9 mouse cellular contexts compared by ENCODE assay signal in genomic region chr4:129120520-129121445, GRCm38 (mm10). TPM values are rescaled to one million over a fixed set of nuclear protein-coding genes. Genes with fewer than 3 reads are reported as not detected.
DNase-seq lines count a peak whose midpoint lies in the region; ATAC-seq and TF ChIP-seq lines count a peak whose summit lies in the region.
"Had no signal": no experiment of that assay in that cellular context is flagged by ENCODE, and none has a peak within 500 bp of the region (broad histone marks: within the 10 kb centered on the region; RNA-seq: fewer than 3 reads in every experiment).

No protein-coding gene starts in this region.

- peak overlapping the region; percentile 85 for H3K4me2 ChIP-seq in heart, embryonic 12.5 days
- peak overlapping the region; percentile 94 for H3K4me2 ChIP-seq in kidney, embryonic 16.5 days (replicated peaks; ENCODE audit: low read depth, low read length)
- peak overlapping the region; percentile 63 for H3K4me2 ChIP-seq in liver, postnatal 0 days (ENCODE audit: low read depth, low read length)
- H3K4me2 ChIP-seq in neural tube, embryonic 12.5 days (replicated peaks), result peak overlapping the region; percentile 95

- TF ChIP-seq EP300 in liver, postnatal 0 days (IDR thresholded peaks at IDR 0.05; ENCODE audit: low read depth), result no peak

- 1% methylated on average over 51 of the region's 59 CpGs for WGBS in heart, embryonic 12.5 days
- 1% methylated on average over 56 of the region's 59 CpGs for WGBS in kidney, embryonic 16.5 days
- WGBS in liver, postnatal 0 days (ENCODE audit: insufficient replicate concordance), result 2% methylated on average over 34 of the region's 59 CpGs
- WGBS in neural tube, embryonic 12.5 days, result under 1% methylated on average over 54 of the region's 59 CpGs
- 2% methylated on average over 54 of the region's 59 CpGs for WGBS in thymus, adult 2 months

- H3K36me3 ChIP-seq in heart, embryonic 12.5 days, result no peaks in the 10 kb centered on the region
- H3K36me3 ChIP-seq in kidney, embryonic 16.5 days (ENCODE audit: insufficient read depth, low read length), result no peaks in the 10 kb centered on the region
- no peaks in the 10 kb centered on the region for H3K36me3 ChIP-seq in liver, postnatal 0 days (replicated peaks; ENCODE audit: insufficient read depth, low read length)
- no peaks in the 10 kb centered on the region for H3K36me3 ChIP-seq in neural tube, embryonic 12.5 days
- no peaks in the 10 kb centered on the region for H3K36me3 ChIP-seq in thymus, adult 2 months (ENCODE audit: control insufficient read depth, insufficient read depth, low read length)

- no peaks in the 10 kb centered on the region for H3K9me3 ChIP-seq in heart, embryonic 12.5 days (replicated peaks)
- H3K9me3 ChIP-seq in kidney, embryonic 16.5 days (ENCODE audit: low read length), result no peaks in the 10 kb centered on the region
- no peaks in the 10 kb centered on the region for H3K9me3 ChIP-seq in liver, postnatal 0 days (ENCODE audit: low read length)
- no peaks in the 10 kb centered on the region for H3K9me3 ChIP-seq in neural tube, embryonic 12.5 days

- no peak overlapping the region for H3K9ac ChIP-seq in heart, embryonic 12.5 days
- no peak overlapping the region for H3K9ac ChIP-seq in kidney, embryonic 16.5 days (replicated peaks; ENCODE audit: low read length)
- no peak overlapping the region for H3K9ac ChIP-seq in liver, postnatal 0 days (replicated peaks)
- peak overlapping the region; percentile 65 for H3K9ac ChIP-seq in neural tube, embryonic 12.5 days

- H3K27me3 ChIP-seq in heart, embryonic 12.5 days (replicated peaks), result peaks cover 91% of the 10 kb centered on the region
- H3K27me3 ChIP-seq in kidney, embryonic 16.5 days (ENCODE audit: insufficient read depth, low read length), result peaks cover 30% of the 10 kb centered on the region
- H3K27me3 ChIP-seq in liver, postnatal 0 days (ENCODE audit: insufficient read depth, low read length), result peaks cover 71% of the 10 kb centered on the region
- H3K27me3 ChIP-seq in neural tube, embryonic 12.5 days (replicated peaks), result peaks cover 51% of the 10 kb centered on the region
- H3K27me3 ChIP-seq in thymus, adult 2 months (ENCODE audit: control insufficient read depth, insufficient read depth, low read length), result no peaks in the 10 kb centered on the region; the same call in 1 of the 2 replicates

- no peak overlapping the region for H3K27ac ChIP-seq in heart, embryonic 12.5 days (ENCODE audit: poor library complexity, severe bottlenecking)
- no peak overlapping the region for H3K27ac ChIP-seq in kidney, embryonic 16.5 days (ENCODE audit: low read length)
- H3K27ac ChIP-seq in liver, postnatal 0 days (ENCODE audit: low read depth), result no peak overlapping the region
- H3K27ac ChIP-seq in neural tube, embryonic 12.5 days, result no peak overlapping the region
- H3K27ac ChIP-seq in thymus, adult 2 months (ENCODE audit: control insufficient read depth, insufficient read depth, low read length), result no peak overlapping the region
- H3K27ac ChIP-seq: macrophage had no signal

- H3K4me1 ChIP-seq in heart, embryonic 12.5 days (replicated peaks), result peaks cover 20% of the 10 kb centered on the region
- peaks cover 27% of the 10 kb centered on the region for H3K4me1 ChIP-seq in kidney, embryonic 16.5 days (ENCODE audit: insufficient read depth, low read length)
- H3K4me1 ChIP-seq in liver, postnatal 0 days (ENCODE audit: insufficient read depth), result peaks cover 7% of the 10 kb centered on the region; the same call in 1 of the 2 replicates
- peaks cover 30% of the 10 kb centered on the region for H3K4me1 ChIP-seq in neural tube, embryonic 12.5 days
- H3K4me1 ChIP-seq in thymus, adult 2 months (replicated peaks; ENCODE audit: control insufficient read depth, insufficient read depth, low read length), result peaks cover 2% of the 10 kb centered on the region; the same call in 1 of the 2 replicates

- no peak for DNase-seq in heart, adult 11 months
- DNase-seq in liver, postnatal 0 days, result peak; percentile 82
- DNase-seq in thymus, adult 2 months, result peak; percentile 73

- ATAC-seq in heart, embryonic 12.5 days (ENCODE audit: insufficient number of reproducible peaks, low FRiP score), result peak; percentile 51
- peak; percentile 84 for ATAC-seq in common myeloid progenitor, adult 5-6 weeks (replicated peaks; ENCODE audit: low read depth, poor library complexity, severe bottlenecking)
- ATAC-seq in granulocyte monocyte progenitor cell, adult 5-6 weeks (replicated peaks; ENCODE audit: poor library complexity, severe bottlenecking), result peak; percentile 90
- ATAC-seq in kidney, embryonic 16.5 days (ENCODE audit: low FRiP score, low TSS enrichment), result peak; percentile 72
- peak; percentile 45 for ATAC-seq in liver, postnatal 0 days
- peak; percentile 47 for ATAC-seq in neural tube, embryonic 12.5 days (ENCODE audit: low FRiP score, low read depth)

- TF ChIP-seq CTCF in liver, postnatal 0 days (IDR thresholded peaks at IDR 0.05; ENCODE audit: low read depth), result peak; percentile 45
- TF ChIP-seq CTCF in thymus, adult 2 months (IDR thresholded peaks at IDR 0.05; ENCODE audit: borderline replicate concordance, control insufficient read depth, extremely low read depth, insufficient read depth, low read length, poor library complexity), result 0 out of 2 replicates have a peak, but pooled peaks have one; percentile 18

- peak overlapping the region; percentile 46 for H3K4me3 ChIP-seq in heart, embryonic 12.5 days
- H3K4me3 ChIP-seq in kidney, embryonic 16.5 days (ENCODE audit: low read length), result peak overlapping the region; percentile 53
- H3K4me3 ChIP-seq in liver, postnatal 0 days (ENCODE audit: low read depth, low read length), result peak overlapping the region; percentile 31
- peak overlapping the region; percentile 48 for H3K4me3 ChIP-seq in neural tube, embryonic 12.5 days
- H3K4me3 ChIP-seq in thymus, adult 2 months (ENCODE audit: control insufficient read depth, insufficient read depth, low read length), result no peak overlapping the region

- no peak for TF ChIP-seq POLR2A in thymus, adult 2 months (IDR thresholded peaks at IDR 0.05; ENCODE audit: control insufficient read depth, extremely low read depth, insufficient read depth, low read length, poor library complexity)

RNA-seq across cellular contexts. Expression of gene Hpca, which starts 1.1 kb away (rescaled TPM):
- 0.27 and 0.50 TPM in 2 replicates for polyA plus RNA-seq in heart, embryonic 12.5 days (2016; fragmentation: Nextera tagmentation; extraction: Ambion mirVana)
- total RNA-seq in common myeloid progenitor, adult 5-6 weeks (2017), result 0.41 TPM in 1 of 2 replicates, not detected in the other
- total RNA-seq in granulocyte monocyte progenitor cell, adult 5-6 weeks (2014; fragmentation: Nextera tagmentation), result not detected in 2 replicates
- not detected in 2 replicates for total RNA-seq in granulocyte monocyte progenitor cell, adult 5-6 weeks (2017)
- 1.6 and 2.2 TPM in 2 replicates for polyA plus RNA-seq in kidney, embryonic 16.5 days (2015; fragmentation: Nextera tagmentation; extraction: Ambion mirVana)
- 0.18 and 0.40 TPM in 2 replicates for polyA plus RNA-seq in liver, postnatal 0 days (2015; fragmentation: Nextera tagmentation; extraction: Ambion mirVana)
- 19.8 and 21.3 TPM in 2 replicates for polyA plus RNA-seq in neural tube, embryonic 12.5 days (2016; fragmentation: Nextera tagmentation; extraction: Ambion mirVana)
- 0.92 and 1.0 TPM in 2 replicates for polyA plus RNA-seq in thymus, adult 2 months (2012; rRNA removed)
- polyA plus RNA-seq: macrophage had no signal

RNA-seq across cellular contexts. Expression of gene Tmem54, which starts 15.4 kb away (rescaled TPM):
- 0.24 and 0.34 TPM in 2 replicates for polyA plus RNA-seq in heart, embryonic 12.5 days (2016; fragmentation: Nextera tagmentation; extraction: Ambion mirVana)
- total RNA-seq in common myeloid progenitor, adult 5-6 weeks (2017), result not detected in 2 replicates
- not detected in 2 replicates for total RNA-seq in granulocyte monocyte progenitor cell, adult 5-6 weeks (2014; fragmentation: Nextera tagmentation)
- total RNA-seq in granulocyte monocyte progenitor cell, adult 5-6 weeks (2017), result not detected in 2 replicates
- polyA plus RNA-seq in kidney, embryonic 16.5 days (2015; fragmentation: Nextera tagmentation; extraction: Ambion mirVana), result 11.5 and 14.5 TPM in 2 replicates
- polyA plus RNA-seq in liver, postnatal 0 days (2015; fragmentation: Nextera tagmentation; extraction: Ambion mirVana), result 0.26 TPM in 1 of 2 replicates, not detected in the other
- 0.68 and 0.79 TPM in 2 replicates for polyA plus RNA-seq in neural tube, embryonic 12.5 days (2016; fragmentation: Nextera tagmentation; extraction: Ambion mirVana)
- polyA plus RNA-seq in thymus, adult 2 months (2012; rRNA removed), result 3.9 and 5.5 TPM in 2 replicates
- polyA plus RNA-seq: macrophage had no signal

RNA-seq across cellular contexts. Expression of gene Fndc5, which starts 16.0 kb away (rescaled TPM):
- polyA plus RNA-seq in heart, embryonic 12.5 days (2016; fragmentation: Nextera tagmentation; extraction: Ambion mirVana), result 6.9 and 7.8 TPM in 2 replicates
- not detected in 2 replicates for total RNA-seq in common myeloid progenitor, adult 5-6 weeks (2017)
- total RNA-seq in granulocyte monocyte progenitor cell, adult 5-6 weeks (2014; fragmentation: Nextera tagmentation), result not detected in 2 replicates
- not detected in 2 replicates for total RNA-seq in granulocyte monocyte progenitor cell, adult 5-6 weeks (2017)
- 3.0 and 3.4 TPM in 2 replicates for polyA plus RNA-seq in kidney, embryonic 16.5 days (2015; fragmentation: Nextera tagmentation; extraction: Ambion mirVana)
- polyA plus RNA-seq in liver, postnatal 0 days (2015; fragmentation: Nextera tagmentation; extraction: Ambion mirVana), result 0.32 and 0.52 TPM in 2 replicates
- polyA plus RNA-seq in neural tube, embryonic 12.5 days (2016; fragmentation: Nextera tagmentation; extraction: Ambion mirVana), result 21.7 and 21.8 TPM in 2 replicates
- polyA plus RNA-seq in thymus, adult 2 months (2012; rRNA removed), result 1.5 and 7.0 TPM in 2 replicates
- polyA plus RNA-seq: macrophage had no signal
